Mouse (Mus musculus): ENCODE results near the gene Zfp784.
"Not testable (repeated sequence)": the region's sequence is repeated elsewhere in the genome, so short reads cannot be mapped to it uniquely, and the experiment has no call there.

Gene Zfp784

GRCm38 (mm10) chr7:5038109-5038732, at the start of gene Zfp784:
Zfp784 (minus strand) TSS chr7:5038446.
- peak; percentile 94 for DNase-seq (ENCODE audit: low spot score)

GRCm38 (mm10) chr7:5087886-5088285, 49.6 kb upstream of the Zfp784 start:
- no peak for DNase-seq (ENCODE audit: low spot score)

GRCm38 (mm10) chr7:5086921-5087440, 48.7 kb upstream of the Zfp784 start:
- DNase-seq (ENCODE audit: low spot score) = no peak

- no peak for DNase-seq (ENCODE audit: low spot score)
Measured at GRCm38 (mm10) chr7:5085512-5085911, 47.3 kb upstream of the Zfp784 start.

GRCm38 (mm10) chr7:5083325-5084105, 45.3 kb upstream of the Zfp784 start:
- no peak for DNase-seq (ENCODE audit: low spot score)

GRCm38 (mm10) chr7:5081939-5082338, 43.7 kb upstream of the Zfp784 start:
- DNase-seq (ENCODE audit: low spot score) = no peak

- no peak for DNase-seq (ENCODE audit: low spot score)
Measured at GRCm38 (mm10) chr7:5081241-5081640, 43.0 kb upstream of the Zfp784 start.

- peak; percentile 12 for DNase-seq (ENCODE audit: low spot score)
Measured at GRCm38 (mm10) chr7:5080815-5081214, 42.6 kb upstream of the Zfp784 start.

- peak; percentile 97 for DNase-seq (ENCODE audit: low spot score)
Measured at GRCm38 (mm10) chr7:5080010-5080751, 41.9 kb upstream of the Zfp784 start, which contains the start of gene Epn1. Epn1 (plus strand) TSS chr7:5080235.

- not testable (repeated sequence) for DNase-seq (ENCODE audit: low spot score)
Measured at GRCm38 (mm10) chr7:5079365-5080009, 41.2 kb upstream of the Zfp784 start.

GRCm38 (mm10) chr7:5076931-5077330, 38.7 kb upstream of the Zfp784 start:
- no peak for DNase-seq (ENCODE audit: low spot score)

- no peak for DNase-seq (ENCODE audit: low spot score)
Measured at GRCm38 (mm10) chr7:5074984-5075383, 36.7 kb upstream of the Zfp784 start.

- no peak for DNase-seq (ENCODE audit: low spot score)
Measured at GRCm38 (mm10) chr7:5073586-5073985, 35.3 kb upstream of the Zfp784 start.

GRCm38 (mm10) chr7:5064886-5065285, 26.6 kb upstream of the Zfp784 start:
- no peak for DNase-seq (ENCODE audit: low spot score)

- peak; percentile 95 for DNase-seq (ENCODE audit: low spot score)
Measured at GRCm38 (mm10) chr7:5062360-5063001, 24.2 kb upstream of the Zfp784 start.

- DNase-seq (ENCODE audit: low spot score) = peak; percentile 91
Measured at GRCm38 (mm10) chr7:5061774-5062359, 23.6 kb upstream of the Zfp784 start, which contains the start of gene U2af2. U2af2 (plus strand) TSS chr7:5062143.

GRCm38 (mm10) chr7:5060944-5061773, 22.9 kb upstream of the Zfp784 start:
- peak; percentile 99 for DNase-seq (ENCODE audit: low spot score)

- peak; percentile 90 for DNase-seq (ENCODE audit: low spot score)
Measured at GRCm38 (mm10) chr7:5060239-5060731, 22.0 kb upstream of the Zfp784 start.

GRCm38 (mm10) chr7:5059421-5059820, 21.2 kb upstream of the Zfp784 start:
- DNase-seq (ENCODE audit: low spot score) = no peak

GRCm38 (mm10) chr7:5058631-5059030, 20.4 kb upstream of the Zfp784 start:
- no peak for DNase-seq (ENCODE audit: low spot score)

Measured in embryo, embryonic 10.5 days (tissue).